Mouse (Mus musculus) left cerebral cortex, postnatal 14 days (tissue): ENCODE measurements at regions not wholly inside any gene's neighbourhood (a gene's known extent, or its start where the extent isn't known, plus 50 kb on each side); places are given as distances from the start of the nearest gene placed in this dataset.
"Not testable (repeated sequence)": the region's sequence is repeated elsewhere in the genome, so short reads cannot be mapped to it uniquely, and the experiment has no call there.

ENCODE experiments used
- DNase-seq, 2 experiments: peaks; one replicate each; pipeline ENCODE4 v3.0.0; 2021 to 2022; ENCODE audit warnings: low spot score in 2 of 2, mixed read lengths in 1 of 2
- intact Hi-C: fragments of 180-260 bp; cut with DNase I; formaldehyde crosslinking; loops from one replicate; pipeline ENCODE4 v1.15.1; 2025

DNA sequence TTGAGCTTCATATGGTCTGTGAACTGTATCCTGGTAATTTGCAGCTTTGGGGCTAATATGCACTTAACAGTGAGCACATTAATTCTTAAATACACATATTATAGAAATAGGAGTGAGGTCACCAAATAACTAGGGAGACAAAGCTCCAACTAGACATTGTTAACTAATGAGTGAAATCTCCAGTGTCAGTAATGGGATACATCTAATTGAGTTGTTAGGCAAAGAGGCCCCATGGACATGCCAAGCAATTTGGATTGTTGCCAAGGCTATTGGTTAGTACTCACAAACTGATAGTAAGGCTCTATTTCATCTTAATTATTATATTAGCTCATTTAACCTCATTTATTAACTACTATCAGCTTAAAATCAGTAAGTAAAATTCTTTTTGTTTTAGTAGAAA lies 698.5 kb downstream of the Triml1 start:
- intact Hi-C loops, result no loop called here
- DNase-seq, result no peak

DNA sequence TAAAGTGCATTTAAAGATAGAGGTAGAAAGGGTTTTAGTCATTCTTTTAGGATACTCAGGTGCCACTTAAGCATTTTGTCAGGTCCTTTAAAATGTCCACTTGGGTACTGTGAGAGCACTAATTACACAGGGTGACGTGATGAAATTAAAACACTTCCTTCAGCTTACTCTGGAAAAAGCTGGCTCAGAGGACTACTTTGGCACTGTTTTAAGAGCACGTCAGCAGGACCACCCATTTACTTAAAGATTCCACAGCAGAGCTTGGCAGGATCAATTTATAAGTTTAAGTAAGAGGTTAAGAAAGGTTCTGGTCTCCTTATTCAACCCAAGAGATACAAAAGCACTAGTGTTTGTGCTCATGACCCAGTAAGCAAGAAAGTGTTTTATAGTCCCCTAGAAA lies 738.7 kb downstream of the Triml1 start:
- intact Hi-C loops, result no loop called here
- DNase-seq, result no peak

DNA sequence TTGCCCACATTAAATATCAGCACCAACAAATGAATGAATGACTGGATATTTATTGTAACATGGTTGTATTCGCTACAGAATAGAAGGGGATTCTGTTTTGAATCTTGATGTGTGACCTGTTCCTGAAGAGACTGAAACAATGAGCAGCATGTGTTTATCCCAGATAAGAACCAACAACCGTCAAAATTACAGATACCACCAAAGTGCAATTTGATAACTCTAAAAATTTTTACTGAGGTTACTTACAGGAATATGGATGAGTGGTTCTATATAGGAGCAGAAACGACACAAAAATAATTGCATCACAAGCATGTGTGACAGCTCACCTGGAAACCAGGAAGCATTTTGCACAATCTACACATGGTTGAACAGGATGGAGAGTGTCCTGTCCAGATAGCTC lies 744.4 kb downstream of the Triml1 start:
- intact Hi-C loops, result no loop called here
- DNase-seq, result no peak

DNA sequence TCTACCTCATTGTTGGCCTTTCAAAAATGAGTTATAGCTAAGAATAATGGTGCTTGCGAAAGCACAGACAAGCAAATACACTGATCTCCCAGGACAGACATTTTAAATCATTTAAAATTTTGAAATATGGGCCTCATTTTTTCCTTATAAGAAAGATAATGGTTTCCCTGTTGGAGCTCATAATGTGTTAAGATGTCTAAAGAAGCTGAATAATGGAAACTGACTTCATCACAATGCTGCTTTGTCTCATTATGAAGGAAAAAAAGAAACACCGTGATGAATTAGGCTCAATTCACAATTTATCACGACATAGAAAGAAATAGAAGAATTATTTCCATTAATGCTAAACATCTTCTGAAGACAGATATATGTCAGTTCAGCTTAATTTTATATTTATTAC lies 752.5 kb downstream of the Triml1 start:
- DNase-seq, result no peak
- intact Hi-C loops, result no loop called here

DNA sequence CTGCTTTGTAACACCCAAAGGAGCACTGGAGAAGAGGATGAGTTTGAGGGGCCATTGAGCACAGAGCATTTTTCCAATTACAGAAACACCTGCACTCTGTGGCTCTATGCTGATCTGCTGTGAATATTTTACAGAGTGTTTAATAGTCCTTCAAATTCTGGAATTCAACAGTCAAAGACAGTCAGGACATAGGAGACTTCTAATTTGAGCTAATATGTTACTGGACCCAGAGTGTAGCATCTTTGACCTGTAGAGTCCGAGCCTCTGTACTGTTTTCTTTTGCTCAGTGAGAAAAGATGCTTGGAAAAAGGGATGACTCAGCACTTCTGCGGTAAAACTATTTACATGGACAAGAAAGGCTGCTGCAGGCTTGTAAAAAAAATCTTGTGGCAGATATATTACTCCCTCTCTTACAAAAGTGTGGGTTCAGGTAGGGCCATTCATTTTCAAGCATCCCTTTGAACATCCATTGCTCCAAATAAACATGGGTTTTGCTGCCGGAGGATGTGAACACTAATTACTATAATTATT lies 793.1 kb downstream of the Triml1 start:
- intact Hi-C loops, result no loop called here
- DNase-seq, result no peak

DNA sequence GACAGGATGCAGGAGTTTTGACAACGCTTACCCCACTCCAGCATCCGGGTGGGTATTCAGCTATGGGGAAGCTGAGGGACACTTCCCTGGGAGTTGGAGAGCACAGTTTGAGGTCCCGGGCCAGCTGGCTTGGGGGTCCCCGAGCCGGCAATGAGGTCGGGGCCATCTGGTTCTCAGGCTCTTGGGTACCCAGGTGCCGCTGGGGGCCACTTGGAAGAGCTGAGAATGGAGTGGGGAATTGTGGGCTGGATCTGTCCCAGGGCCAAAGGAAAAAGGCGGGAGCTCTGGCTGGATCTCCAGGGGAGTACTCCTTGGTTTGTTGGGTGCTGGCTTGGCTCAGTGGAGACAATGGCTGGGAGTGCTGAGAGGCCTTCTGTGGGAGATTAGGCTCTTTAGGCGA lies 806.6 kb downstream of the Triml1 start:
- DNase-seq, result no peak
- intact Hi-C loops, result no loop called here

DNA sequence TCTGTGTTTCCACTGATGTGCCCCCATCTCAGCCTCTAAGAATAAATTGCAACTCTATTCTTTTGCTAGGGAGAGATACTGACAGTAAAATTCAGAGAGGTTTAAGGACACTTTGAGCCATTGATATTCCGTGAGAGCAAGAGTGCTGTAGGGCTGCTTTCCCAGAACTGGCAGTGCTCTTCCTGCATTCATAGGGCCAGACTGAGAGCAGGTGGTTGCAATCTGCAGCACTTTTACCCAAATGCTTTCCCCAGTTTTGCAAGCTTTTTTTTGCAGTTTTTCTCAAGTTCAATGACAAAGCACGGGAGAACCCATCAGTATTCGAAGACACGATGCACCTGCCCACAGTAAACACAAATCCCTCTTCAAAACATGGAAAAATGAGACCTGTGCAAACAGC lies 816.6 kb downstream of the Triml1 start:
- intact Hi-C loops, result no loop called here
- DNase-seq, result no peak

DNA sequence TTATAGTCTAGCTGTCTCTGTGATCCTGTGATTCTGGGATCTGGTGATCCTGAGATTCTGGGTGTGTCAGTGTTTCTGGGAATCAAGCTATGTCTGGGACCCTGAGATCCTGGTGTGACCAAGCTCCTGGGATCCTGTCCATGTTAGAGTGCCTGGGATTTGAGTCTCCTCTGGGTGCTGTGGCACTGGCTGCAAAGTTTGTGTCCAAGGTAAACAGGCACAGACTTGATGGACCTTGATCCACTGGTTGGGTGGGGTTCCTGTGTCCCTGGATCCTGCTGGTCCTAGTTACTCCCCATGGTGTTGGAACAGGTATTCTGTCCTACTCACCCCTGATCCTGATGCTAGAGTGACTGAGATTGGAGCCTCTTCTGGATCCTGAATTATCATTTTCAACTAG lies 818.4 kb downstream of the Triml1 start:
- intact Hi-C loops, result no loop called here
- no peak for DNase-seq

DNA sequence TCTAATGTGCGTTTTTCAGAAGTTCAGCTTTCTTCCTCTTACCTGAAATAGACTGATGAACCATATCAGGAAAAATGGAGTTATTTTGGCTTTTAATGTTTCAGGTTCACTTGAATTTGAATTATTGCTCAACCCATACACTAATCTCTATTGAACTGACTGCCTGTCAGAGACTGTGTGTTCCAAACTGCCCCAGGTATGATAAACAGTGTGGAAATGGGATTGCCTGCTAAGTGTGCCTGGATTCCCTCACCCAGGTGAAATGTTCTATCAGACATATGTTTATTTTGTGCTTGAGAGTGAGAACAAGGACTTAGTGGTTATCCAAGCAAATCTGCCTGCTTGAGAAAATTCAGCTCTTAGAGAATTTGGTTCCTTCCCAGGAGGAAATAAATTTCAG lies 830.2 kb downstream of the Triml1 start:
- intact Hi-C loops, result no loop called here
- DNase-seq, result no peak

DNA sequence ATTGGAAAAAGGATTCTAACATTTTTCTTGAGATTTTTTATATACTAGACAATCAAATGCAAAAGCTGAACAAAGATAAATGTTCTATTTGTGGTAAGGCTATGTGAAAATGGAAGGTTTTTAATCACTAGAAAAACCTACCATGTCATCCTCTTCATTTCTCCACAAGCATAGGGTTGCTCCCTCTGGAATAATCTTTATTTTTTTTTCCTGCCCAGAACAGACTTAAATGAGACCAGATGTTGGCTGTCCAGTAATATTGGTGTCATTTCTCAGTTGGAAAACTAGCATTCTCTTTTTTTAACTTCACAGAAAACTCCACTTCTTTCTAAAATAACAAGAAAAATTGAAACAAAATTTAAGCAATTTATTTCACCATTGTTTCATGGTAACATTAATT lies 849.9 kb downstream of the Triml1 start:
- DNase-seq, result no peak
- intact Hi-C loops, result no loop called here

DNA sequence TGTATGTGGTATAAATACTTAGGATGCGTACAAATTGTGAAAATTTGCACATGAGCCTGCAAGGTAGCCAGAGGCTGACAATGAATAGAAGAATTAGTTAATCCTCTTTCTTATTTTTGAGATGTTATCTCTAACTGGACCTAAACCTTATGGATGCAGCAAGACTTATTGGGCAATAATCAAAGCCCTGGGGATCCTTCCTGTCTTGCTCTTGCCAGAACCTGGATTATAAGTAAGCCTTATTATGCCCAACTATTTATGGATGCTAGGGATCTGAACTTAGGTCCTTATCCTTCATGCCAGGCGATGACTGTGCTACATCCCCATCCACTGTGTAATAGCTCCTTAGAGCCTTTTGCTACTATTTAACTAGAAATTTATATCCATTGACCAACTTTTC lies 859.3 kb downstream of the Triml1 start:
- no peak for DNase-seq
- intact Hi-C loops, result no loop called here

DNA sequence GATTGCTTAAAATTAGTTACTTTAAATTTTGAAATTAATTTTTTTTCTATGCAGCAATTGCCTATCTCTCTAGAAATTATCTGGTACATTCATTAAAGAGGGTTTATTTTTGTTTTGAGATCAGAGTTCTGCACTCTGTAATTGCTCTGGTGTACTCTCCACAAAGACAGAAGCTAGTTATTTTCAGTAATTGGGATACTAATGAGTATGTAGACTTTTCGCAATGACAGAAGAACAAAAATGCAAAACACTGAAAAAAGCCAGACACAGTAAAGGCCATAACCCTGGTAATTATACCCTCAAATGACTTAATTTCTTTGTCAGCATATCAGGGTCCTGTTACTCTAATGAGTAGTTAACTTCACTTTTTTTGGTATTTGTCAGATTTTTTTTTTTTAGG lies 836.5 kb upstream of the Frg1 start:
- no peak for DNase-seq
- intact Hi-C loops, result no loop called here

DNA sequence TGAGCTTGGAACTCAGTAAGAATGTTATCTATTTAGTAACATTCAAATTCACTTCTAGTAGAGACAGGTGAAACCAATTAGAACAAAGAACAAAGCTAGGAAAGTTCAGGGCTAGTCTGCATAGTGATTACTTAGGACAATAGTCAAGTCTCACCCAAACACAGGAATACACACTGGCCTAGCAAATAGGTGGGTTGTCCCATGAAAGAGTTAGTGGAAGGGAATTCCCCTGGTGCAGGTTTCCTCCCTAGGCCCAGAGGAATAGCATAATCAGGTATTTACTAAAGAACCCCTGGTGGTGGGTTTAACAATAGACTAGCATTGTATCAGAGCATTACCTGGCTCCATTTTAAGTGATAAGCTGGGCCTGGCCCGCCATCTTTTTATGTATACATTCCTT lies 825.4 kb upstream of the Frg1 start:
- intact Hi-C loops, DNase-seq: not testable (repeated sequence)

DNA sequence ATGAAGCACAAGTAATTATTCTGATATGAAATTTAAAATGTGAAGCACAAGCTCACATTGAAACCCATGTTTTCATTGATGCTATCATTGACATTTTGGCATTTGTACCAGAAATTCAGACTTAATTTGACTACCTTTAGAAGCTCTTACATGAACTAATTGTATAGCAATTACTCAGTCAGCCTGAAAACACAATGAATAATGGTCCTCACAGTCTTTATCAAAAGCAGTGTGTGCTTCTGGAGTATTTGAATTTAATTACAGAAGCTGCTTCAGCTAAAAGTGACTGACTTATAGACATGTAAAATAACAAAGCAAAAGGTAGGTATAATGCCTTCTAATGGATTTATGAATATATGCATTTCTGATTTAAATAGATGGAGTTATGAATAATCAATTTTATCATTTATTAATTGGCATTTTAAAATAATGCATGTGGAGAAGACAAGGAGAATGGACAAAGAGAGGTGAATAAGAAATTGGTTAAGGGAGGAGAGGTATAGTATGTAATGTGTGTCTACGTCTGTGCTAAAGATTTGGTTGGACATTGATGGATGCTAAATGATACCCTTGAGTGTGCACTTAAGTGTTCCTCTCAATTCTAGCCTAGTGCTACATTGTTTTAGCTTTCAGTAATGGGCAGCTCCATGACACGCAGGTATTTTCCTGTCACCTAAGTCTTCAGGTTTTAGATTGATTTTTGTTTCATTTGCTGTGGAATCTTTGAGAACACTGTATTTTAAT lies 803.2 kb upstream of the Frg1 start:
- intact Hi-C loops, result no loop called here
- no peak for DNase-seq

DNA sequence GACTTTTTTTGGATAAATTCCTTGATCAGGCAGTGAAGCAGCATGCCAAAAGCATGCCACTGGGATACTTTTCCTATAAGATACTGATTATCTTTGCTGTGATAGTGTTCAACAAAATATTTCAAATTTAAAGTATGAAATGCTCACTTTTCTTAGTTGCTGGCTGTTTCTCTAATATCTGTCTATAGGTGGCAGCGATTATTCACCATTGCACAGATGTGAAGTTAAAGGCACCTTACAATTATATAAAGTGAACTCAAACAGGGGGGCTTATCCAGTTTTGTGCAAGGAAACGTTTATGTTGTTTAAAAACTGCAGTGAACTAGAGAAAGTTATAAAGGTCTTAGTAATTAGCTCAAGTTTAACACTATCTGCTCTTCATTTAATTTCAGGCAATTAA lies 794.1 kb upstream of the Frg1 start:
- intact Hi-C loops, result no loop called here
- no peak for DNase-seq

DNA sequence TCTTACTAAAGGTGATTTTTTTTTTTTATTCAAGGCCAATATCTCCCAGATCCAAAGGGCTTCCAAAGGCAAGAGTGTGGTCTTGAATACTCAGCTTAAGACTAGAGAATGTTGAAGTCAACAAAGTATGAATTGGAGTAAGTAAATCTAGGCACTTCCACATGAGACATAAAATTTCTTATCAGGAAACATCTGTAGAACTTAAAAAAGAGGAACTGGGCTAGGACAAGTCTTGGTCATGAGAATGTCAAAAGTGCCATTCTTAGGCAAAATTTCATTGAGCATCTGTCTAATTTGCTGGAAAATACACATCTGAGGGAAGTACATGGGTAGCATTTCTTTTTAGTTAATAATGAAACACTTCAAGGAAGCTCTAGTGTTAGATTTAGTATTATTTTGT lies 793.1 kb upstream of the Frg1 start:
- intact Hi-C loops, result no loop called here
- no peak for DNase-seq

DNA sequence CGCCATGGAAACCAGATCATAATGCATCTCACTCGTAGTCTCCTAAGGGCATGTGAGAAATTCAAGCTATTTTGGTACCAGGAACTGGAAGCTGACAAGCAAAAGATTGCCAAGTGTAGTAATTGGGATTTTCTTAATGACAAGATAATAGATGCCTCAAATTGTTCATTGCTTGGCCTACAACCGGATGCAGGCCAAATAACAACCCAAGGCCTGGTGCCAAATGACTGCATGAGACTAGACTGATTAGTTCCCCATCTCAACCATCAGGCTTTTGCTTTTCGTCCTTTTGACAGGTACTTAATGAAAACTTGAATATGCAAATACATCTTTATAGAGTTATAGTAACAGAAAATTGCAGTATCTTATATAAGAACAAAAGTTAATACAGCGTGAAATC lies 780.4 kb upstream of the Frg1 start:
- DNase-seq, result peak in 1 of 2 experiments; percentile 1
- intact Hi-C loops, result no loop called here

DNA sequence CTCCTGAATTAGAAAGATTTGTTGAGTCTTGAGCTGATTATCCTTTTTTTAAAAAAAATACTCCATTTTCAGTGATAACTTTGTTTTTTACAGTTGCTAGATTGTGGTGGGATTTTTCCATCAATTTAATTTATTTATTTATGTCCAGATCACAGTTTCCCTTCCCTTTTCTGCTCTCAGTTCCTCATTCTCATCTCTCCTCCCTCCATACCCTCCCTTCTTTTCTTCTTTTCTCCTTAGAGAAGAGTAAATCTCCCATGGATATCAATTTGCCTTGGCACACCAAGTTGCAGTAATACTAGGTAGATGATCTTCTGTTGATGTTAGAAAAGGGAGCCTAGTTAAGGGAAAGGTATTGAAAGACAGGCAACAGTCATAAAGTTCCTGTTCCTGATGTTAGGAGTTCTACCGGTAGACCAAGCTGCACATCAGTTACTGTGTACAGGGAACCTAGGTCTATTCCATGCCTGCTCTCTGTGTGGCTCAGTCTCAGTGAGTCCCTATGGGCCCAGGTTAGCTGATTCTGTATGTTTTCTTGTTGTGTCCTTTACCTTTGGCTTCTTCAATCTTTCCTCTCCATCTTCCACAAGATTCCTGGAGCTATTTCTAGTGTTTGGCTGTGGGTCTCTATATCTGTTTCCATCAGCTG lies 777.2 kb upstream of the Frg1 start:
- intact Hi-C loops, result no loop called here
- DNase-seq, result no peak

DNA sequence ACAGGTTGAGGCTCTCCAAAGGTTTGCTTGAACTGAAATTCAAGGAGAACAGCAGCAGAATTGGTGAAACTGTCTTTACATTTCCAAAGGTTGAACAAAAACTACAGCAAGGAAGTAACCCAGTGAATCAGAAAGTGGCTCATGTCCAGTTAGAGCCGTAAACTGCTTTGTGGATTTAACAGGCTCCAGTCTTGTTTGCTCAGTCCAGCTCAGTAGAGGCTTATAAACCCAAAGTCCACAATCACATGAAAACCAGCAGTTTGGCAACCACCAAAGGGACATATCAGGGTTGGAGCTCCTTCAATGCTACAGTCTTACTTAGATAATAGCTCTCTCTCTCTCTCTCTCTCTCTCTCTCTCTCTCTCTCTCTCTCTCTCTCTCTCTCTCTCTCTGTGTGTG lies 770.2 kb upstream of the Frg1 start:
- intact Hi-C loops, result no loop called here
- no peak for DNase-seq

DNA sequence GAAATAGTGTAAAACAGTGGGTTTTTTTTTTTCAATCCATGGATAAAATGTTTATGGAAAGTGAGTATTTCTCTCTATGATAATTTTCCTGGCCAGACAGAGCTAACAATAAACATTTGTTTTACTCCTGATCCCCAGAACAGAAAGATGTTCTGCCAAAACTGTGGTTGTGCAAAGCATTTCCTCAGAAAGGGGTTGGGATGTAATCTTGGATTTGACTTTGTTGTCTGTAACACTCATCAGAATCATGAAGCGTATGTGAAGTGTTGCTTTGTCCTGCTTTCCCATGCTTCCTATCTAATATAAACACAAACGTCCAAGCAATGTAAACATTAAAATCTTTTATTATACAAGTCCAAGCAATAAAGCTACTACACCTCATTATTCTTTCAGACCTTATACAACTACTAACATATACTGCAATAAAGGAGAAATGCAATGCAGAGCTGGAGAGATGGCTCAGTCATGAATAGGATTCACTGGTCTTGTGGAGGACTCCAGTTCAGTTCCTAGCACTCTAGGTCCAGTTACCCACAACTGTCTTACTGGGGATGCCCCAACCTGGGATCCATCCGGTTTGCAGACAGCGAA lies 766.5 kb upstream of the Frg1 start:
- no peak for DNase-seq
- intact Hi-C loops, result no loop called here

DNA sequence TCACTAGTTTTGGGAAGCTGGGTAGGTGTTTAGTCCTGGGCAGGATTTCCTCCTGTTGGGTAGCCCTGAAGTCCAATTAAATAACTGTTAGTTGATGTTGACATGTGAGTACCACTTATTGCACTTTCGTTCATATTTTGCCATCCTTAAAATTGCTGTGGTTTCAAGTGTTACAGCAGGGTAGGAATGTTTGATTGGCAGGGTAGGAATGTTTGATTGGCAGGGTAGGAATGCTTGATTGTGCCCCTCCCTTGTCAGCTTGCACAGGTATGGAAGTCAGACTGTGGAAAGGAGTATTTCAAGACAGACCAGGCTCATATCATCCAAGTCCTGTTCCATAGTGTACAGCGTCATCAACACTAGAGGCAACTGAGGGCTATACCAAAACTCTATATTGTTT lies 745.6 kb upstream of the Frg1 start:
- no peak for DNase-seq
- intact Hi-C loops, result no loop called here
